Mouse (Mus musculus) cerebellum, adult 2 months (tissue): ENCODE results near the gene Acta1. TPM values are rescaled to one million over a fixed set of nuclear protein-coding genes. Genes with fewer than 3 reads are reported as not detected.

Experiments
- DNase-seq, 2 experiments: peaks; one replicate each; pipeline ENCODE4 v3.0.0; 2021
- H3K27ac ChIP-seq: fragments of 200-500 bp; 2 replicates; pipeline ENCODE4 v1.5.1; 2012; ENCODE audit warnings: low read length, control low read depth, inconsistent platforms; ENCODE audit not compliant: insufficient read depth
- H3K27me3 ChIP-seq: fragments of 200-500 bp; 2 replicates; pipeline ENCODE4 v1.6.1; 2012; ENCODE audit warnings: inconsistent platforms, mild to moderate bottlenecking, low read length, moderate library complexity; ENCODE audit not compliant: control insufficient read depth, insufficient read depth
- H3K4me1 ChIP-seq: fragments of 200-500 bp; 2 replicates; pipeline ENCODE4 v1.6.1; 2011; ENCODE audit warnings: low read length; ENCODE audit not compliant: control insufficient read depth, insufficient read depth
- H3K4me3 ChIP-seq: fragments of 200-500 bp; replicated peaks from 2 replicates; pipeline ENCODE3; 2011; ENCODE audit warnings: mild to moderate bottlenecking, low read depth, low read length, control low read depth; ENCODE audit not compliant: insufficient read depth
- CTCF ChIP-seq: fragments of 200-500 bp; IDR thresholded peaks from 2 replicates; pipeline ENCODE4 v1.5.1; 2011; ENCODE audit warnings: low read depth, mild to moderate bottlenecking, control low read depth, low read length, moderate library complexity, borderline replicate concordance; ENCODE audit not compliant: insufficient read depth
- POLR2A ChIP-seq: fragments of 200-500 bp; IDR thresholded peaks from 2 replicates; pipeline ENCODE4 v1.6.1; 2011; ENCODE audit warnings: low read length, control low read depth, borderline replicate concordance; ENCODE audit not compliant: insufficient read depth
- WGBS: fragments of 180-500 bp; shearing (Covaris S2); methylation state at CpG from one replicate; pipeline ENCODE4 v1.1.7; 2018; 5-methylcytosine and 5-hydroxymethylcytosine counted together
- polyA plus RNA-seq: library from polyadenylated mRNA; depleted of rRNA; stranded (reverse); fragments of >200 nt; gene quantifications from 2 replicates; pipeline ENCODE4 v1.2.3, GENCODE M21; 2012; rRNA removed

Acta1 gene
- 5.7 and 7.3 TPM in 2 replicates for polyA plus RNA-seq

DNA sequence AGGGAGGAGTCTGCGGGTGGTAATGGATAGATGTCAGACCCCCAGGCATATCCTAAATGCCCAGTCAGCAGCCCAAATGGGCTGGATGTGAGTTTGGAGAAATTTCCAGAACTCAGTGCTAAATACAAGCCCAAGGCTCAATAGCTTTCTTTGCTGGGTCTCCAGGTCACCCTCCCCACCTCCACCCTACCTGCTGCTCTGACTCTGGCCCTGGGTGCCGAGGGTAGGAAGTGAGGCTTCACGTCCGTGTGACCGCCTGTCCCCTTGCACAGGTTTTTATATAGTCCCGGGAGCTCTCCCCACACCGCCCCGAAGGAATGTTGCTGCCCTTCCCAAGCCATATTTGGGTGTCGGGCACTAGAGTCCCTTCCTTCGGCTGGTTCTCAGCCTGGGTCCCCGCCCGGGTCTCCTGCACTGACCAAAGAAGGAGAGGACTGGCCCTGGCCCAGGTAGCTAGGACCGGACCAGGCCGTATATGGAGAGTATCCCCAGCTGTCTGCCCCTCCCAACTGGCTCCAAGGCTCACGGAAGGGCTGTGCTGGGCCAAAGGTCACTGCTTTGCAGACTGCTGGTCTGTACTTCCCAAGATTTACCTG, at the start of gene Acta1:
Gene Acta1, minus strand, starts transcription at position 250 of the 596 bp plus-strand sequence.
- Histone ChIP-seq H3K27ac (peak within 1 kb of the TSS; percentile 36), H3K4me1 (peaks cover 37% of the 10 kb centered on the region), H3K27me3 (no peaks in the 10 kb centered on the region), H3K4me3 (no peak within 1 kb of the TSS)
- DNase-seq = peak in 1 of 2 experiments; percentile 27
- no peak for TF ChIP-seq POLR2A
- no peak for TF ChIP-seq CTCF
- 72% methylated on average over 15 of the region's 15 CpGs for WGBS

DNA sequence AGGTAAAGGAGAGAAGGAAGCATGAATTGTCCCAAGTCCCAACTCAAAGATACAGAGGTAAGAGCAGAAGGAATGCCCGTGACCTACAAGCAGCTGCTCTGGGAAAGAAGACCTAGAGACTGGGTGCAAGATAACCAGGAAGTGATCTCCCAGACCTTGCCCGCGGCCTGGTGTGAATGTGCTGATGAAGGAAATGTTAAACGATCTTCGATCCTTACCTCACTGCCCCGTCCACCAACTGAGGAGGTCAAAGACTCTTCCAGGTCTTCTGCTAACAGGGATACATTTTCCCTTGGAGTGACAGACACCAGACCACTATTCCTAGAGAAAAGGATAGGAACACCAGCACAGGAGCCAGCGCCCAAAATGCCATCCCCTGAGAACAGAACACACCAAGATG, 34.5 kb upstream of the Acta1 start:
- no peak for DNase-seq
- Histone ChIP-seq H3K27me3 (no peaks in the 10 kb centered on the region), H3K4me3 (no peak overlapping the region), H3K27ac (no peak overlapping the region), H3K4me1 (no peaks in the 10 kb centered on the region)
- 94% methylated on average over 7 of the region's 7 CpGs for WGBS
- TF ChIP-seq CTCF = no peak

DNA sequence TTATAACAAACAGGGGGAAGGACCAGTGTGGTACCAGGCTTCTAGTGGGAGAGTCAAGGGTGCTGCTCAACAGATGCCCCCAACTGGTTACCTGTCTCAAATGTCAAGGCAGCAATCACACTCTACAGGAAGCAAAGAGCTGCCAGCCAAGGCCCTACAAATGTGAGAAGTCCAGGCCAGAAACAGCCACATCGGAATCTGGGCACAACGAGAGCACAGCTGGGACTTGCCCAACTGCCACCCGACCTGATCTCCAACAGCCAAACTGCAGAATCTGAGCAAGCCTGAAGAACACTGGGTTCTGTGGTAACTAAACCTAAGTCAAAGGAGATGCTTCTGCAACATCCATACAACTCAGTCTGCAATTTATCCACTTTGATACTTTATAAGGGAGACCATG, 31.1 kb upstream of the Acta1 start:
- no peak overlapping the region for H3K27ac ChIP-seq
- WGBS = 81% methylated on average over 3 of the region's 3 CpGs
- no peaks in the 10 kb centered on the region for H3K4me1 ChIP-seq
- no peaks in the 10 kb centered on the region for H3K27me3 ChIP-seq
- H3K4me3 ChIP-seq = no peak overlapping the region
- TF ChIP-seq CTCF (no peak), POLR2A (no peak)
- DNase-seq = no peak

DNA sequence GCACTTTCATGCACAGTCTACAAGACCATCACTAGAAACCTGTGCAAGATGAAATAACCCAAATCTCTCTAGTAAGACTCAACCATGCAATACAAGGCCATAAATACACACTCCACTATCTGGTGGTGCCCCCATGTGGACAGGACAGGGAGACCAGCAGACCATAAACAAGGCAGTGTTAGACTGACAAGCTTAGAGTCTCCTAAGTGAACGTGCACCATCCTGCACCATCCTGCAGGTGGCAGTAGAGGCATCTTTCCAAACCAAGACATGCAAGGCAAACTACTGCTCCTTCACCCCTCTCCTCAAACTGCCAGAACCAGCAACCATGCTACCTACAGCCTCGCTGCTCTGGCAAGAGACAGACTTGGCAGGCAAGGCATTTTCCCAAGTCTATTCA, 30.2 kb upstream of the Acta1 start:
- peak; percentile 84 to 88 for DNase-seq
- WGBS = 1% methylated on average over 2 of the region's 2 CpGs
- Histone ChIP-seq H3K27me3 (no peaks in the 10 kb centered on the region), H3K27ac (no peak overlapping the region), H3K4me1 (no peaks in the 10 kb centered on the region), H3K4me3 (no peak overlapping the region)
- TF ChIP-seq CTCF (peak; percentile 97), POLR2A (no peak)

DNA sequence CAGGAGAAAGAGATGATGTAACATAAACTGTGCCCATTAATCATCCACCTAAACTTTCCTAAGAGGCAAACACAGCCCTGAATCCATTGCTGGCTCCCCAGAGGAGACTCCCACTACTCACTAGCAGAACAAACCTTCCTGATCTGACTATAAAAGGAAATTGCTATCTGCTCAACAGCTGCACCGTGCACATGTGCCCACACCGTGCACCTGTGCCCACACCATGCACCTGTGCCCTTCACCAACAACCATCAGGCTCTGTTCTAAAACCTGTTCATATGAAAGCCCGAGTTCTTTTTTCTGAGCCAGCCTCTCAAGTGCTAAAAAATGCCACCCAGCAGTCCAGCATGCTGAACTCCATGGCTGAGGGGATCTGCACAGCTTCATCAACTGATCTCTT, 20.1 kb upstream of the Acta1 start:
- Histone ChIP-seq H3K4me1 (no peaks in the 10 kb centered on the region), H3K27me3 (no peaks in the 10 kb centered on the region), H3K27ac (no peak overlapping the region), H3K4me3 (no peak overlapping the region)
- DNase-seq = no peak
- 97% methylated on average over 3 of the region's 3 CpGs for WGBS
- TF ChIP-seq CTCF (no peak), POLR2A (no peak)

DNA sequence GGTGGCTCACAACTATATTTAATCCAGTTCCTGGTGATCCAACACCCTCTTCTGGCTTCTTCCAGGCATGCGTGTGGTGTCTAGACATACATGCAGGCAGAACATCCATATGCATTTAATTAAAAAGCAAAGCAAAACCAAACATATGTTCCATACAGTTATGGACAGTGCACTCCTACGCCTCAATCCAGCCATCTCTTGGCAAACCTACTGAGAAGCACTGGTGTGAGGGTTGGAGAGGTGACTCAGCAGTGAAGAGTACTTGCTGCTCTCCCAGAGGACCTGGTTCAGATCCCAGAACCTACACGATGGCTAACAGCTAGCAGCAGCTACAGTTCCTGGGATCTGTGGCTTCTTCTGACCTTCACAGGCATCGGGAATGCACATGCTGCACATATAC, 17.7 kb upstream of the Acta1 start:
- Histone ChIP-seq H3K4me3 (no peak overlapping the region), H3K27me3 (no peaks in the 10 kb centered on the region), H3K4me1 (no peaks in the 10 kb centered on the region), H3K27ac (no peak overlapping the region)
- 90% methylated on average over 4 of the region's 4 CpGs for WGBS
- DNase-seq = no peak
- TF ChIP-seq POLR2A (no peak), CTCF (no peak)

DNA sequence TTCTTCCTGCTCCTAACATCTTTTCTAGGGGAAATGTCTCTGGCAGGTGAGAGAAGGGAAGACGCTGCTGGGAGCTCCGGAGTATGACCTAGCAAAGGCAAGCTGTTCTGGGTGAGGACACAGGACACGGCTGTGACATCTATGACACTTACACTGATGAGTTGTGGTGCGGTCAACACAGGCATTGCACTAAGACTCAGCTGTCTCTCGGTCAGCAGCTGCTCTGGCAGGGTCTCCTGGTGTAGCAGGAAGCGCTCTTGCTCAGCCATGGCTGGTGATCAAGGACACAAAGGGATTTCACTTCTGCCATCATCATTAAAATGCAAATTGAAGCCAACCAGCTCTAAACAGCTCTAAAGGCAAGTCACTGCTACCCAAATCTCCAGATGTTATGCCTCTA, 13.1 kb upstream of the Acta1 start:
- Histone ChIP-seq H3K4me3 (no peak overlapping the region), H3K4me1 (no peaks in the 10 kb centered on the region), H3K27ac (no peak overlapping the region), H3K27me3 (no peaks in the 10 kb centered on the region)
- 87% methylated on average over 6 of the region's 6 CpGs for WGBS
- no peak for DNase-seq
- no peak for TF ChIP-seq POLR2A
- no peak for TF ChIP-seq CTCF

DNA sequence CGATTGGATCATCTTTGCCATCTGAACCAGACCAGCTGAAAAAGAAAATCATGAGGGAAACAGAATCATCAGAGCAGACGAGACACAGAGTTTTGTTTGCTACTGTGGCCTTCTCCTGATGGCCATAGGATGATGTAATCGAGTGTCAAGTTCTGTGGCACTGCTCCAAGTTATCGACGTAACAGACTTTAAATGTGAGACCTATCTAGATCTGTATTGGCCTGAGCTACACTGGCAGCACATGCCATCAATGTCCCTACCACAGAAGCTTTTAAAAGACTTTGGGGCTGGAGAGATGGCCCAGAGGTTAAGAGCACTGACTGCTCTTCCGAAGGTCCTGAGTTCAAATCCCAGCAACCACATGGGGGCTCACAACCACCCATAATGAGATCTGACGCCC, 8.1 kb upstream of the Acta1 start:
- Histone ChIP-seq H3K4me1 (peaks cover 13% of the 10 kb centered on the region), H3K27me3 (no peaks in the 10 kb centered on the region), H3K27ac (no peak overlapping the region), H3K4me3 (no peak overlapping the region)
- no peak for TF ChIP-seq POLR2A
- TF ChIP-seq CTCF = no peak
- no peak for DNase-seq
- WGBS = 82% methylated on average over 7 of the region's 7 CpGs

DNA sequence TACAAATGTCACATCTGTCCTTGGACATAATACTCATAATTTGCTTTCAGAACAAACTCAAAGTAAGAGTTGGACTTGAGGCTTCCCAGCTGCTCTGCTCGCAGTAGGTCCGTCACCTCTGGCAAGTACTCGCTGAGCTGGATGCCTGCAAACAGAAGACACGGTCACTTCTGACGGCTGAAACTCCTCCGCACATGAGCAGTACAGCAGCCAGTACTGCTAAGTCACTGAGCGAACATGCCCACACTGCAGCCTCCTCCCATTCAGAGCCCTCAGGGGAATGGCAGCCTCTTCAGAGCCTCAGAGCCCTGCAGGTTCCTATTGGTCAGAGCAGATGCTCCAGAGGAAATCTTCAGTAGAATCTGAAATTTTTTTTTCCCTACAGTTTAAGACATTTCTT, 4.8 kb upstream of the Acta1 start:
- Histone ChIP-seq H3K27ac (no peak overlapping the region), H3K4me1 (peaks cover 34% of the 10 kb centered on the region), H3K4me3 (no peak overlapping the region), H3K27me3 (no peaks in the 10 kb centered on the region)
- TF ChIP-seq POLR2A = no peak
- TF ChIP-seq CTCF = no peak
- no peak for DNase-seq
- 84% methylated on average over 7 of the region's 7 CpGs for WGBS
